Mouse (Mus musculus) heart, embryonic 15.5 days (tissue): ENCODE data around the gene Scg2. TPM values are rescaled to one million over a fixed set of nuclear protein-coding genes. Genes with fewer than 3 reads are reported as not detected.

Experiments
- ATAC-seq: fragments of 200-750 bp; cut with Nextera tagmentation; replicated peaks from 2 replicates; pipeline ENCODE4 v1.8.0; 2017; ENCODE audit warnings: low read depth, moderate TSS enrichment; ENCODE audit not compliant: insufficient number of reproducible peaks, insufficient read depth, low FRiP score
- H3K27ac ChIP-seq: fragments of 300-500 bp; sonication (generic); 2 replicates; pipeline ENCODE4 v1.5.1; 2015; ENCODE audit warnings: mild to moderate bottlenecking, inconsistent platforms
- H3K27me3 ChIP-seq: fragments of 300-500 bp; sonication (generic); 2 replicates; pipeline ENCODE4 v1.6.1; 2015; ENCODE audit warnings: inconsistent platforms
- H3K36me3 ChIP-seq: fragments of 300-500 bp; sonication (generic); 2 replicates; pipeline ENCODE4 v1.6.1; 2015; ENCODE audit warnings: mild to moderate bottlenecking, inconsistent platforms
- H3K4me1 ChIP-seq: fragments of 300-500 bp; sonication (generic); replicated peaks from 2 replicates; pipeline ENCODE4 v1.6.1; 2015; ENCODE audit warnings: inconsistent platforms
- H3K4me2 ChIP-seq: fragments of 300-500 bp; sonication (generic); 2 replicates; pipeline ENCODE4 v1.6.1; 2015; ENCODE audit warnings: inconsistent platforms, mild to moderate bottlenecking, moderate library complexity
- H3K4me3 ChIP-seq: fragments of 300-500 bp; sonication (generic); 2 replicates; pipeline ENCODE4 v1.5.1; 2015; ENCODE audit warnings: mild to moderate bottlenecking, inconsistent platforms
- H3K9ac ChIP-seq: fragments of 300-500 bp; sonication (generic); 2 replicates; pipeline ENCODE4 v1.6.1; 2015; ENCODE audit warnings: mild to moderate bottlenecking, inconsistent platforms
- H3K9me3 ChIP-seq: fragments of 300-500 bp; sonication (generic); replicated peaks from 2 replicates; pipeline ENCODE4 v1.6.1; 2016; ENCODE audit warnings: inconsistent platforms
- WGBS: fragments of 180-500 bp; shearing (Covaris S2); methylation state at CpG from one replicate; pipeline ENCODE4 v1.1.7; 2015; ENCODE audit warnings: mixed read lengths; 5-methylcytosine and 5-hydroxymethylcytosine counted together
- polyA plus RNA-seq: library from polyadenylated mRNA; unstranded; fragments of >200 nt; fragmentation: Nextera tagmentation; extraction: Ambion mirVana; gene quantifications from 2 replicates; pipeline ENCODE4 v1.2.1, GENCODE M21; 2015

The Scg2 gene
- polyA plus RNA-seq, 1 experiment from 2014 or later: 0.20 TPM

DNA sequence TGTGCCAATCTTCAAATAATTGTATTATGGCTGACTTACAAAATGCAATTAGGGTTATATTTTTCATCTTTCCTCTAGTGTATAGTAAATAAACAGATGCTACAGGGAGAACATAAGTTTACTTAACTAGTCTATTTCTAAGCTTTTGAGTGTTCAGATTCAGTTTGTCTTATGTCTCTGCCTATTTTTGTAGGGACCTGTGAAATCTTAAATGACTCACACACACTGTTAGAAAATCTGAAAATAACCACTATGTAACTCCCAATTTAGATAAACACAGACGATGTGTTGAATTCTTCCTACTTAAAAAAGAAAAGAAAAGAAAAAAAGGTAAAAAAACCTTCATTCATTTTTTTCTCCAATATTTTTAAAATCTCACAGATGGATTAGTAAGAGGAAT lies 2.2 kb downstream of the Scg2 start:
- H3K4me1 ChIP-seq: no peaks in the 10 kb centered on the region
- WGBS: 72% methylated on average over 1 of the region's 1 CpGs
- ATAC-seq: no peak

GRCm38 (mm10) chr1:79436671-79437070 lies 3.2 kb downstream of the Scg2 start:
- Histone ChIP-seq H3K27me3 (no peaks in the 10 kb centered on the region), H3K4me2 (no peak overlapping the region), H3K9ac (no peak overlapping the region), H3K27ac (no peak overlapping the region), H3K36me3 (no peaks in the 10 kb centered on the region), H3K4me3 (no peak overlapping the region), H3K9me3 (no peaks in the 10 kb centered on the region), H3K4me1 (no peaks in the 10 kb centered on the region)
- no peak for ATAC-seq
- 80% methylated on average over 8 of the region's 8 CpGs for WGBS

More for the DNA sequence above, 2.2 kb downstream of the Scg2 start:
- no peak overlapping the region for H3K9ac ChIP-seq
- no peaks in the 10 kb centered on the region for H3K36me3 ChIP-seq
- no peak overlapping the region for H3K27ac ChIP-seq
- H3K4me3 ChIP-seq: no peak overlapping the region
- H3K4me2 ChIP-seq: no peak overlapping the region
- no peaks in the 10 kb centered on the region for H3K27me3 ChIP-seq
- no peaks in the 10 kb centered on the region for H3K9me3 ChIP-seq

DNA sequence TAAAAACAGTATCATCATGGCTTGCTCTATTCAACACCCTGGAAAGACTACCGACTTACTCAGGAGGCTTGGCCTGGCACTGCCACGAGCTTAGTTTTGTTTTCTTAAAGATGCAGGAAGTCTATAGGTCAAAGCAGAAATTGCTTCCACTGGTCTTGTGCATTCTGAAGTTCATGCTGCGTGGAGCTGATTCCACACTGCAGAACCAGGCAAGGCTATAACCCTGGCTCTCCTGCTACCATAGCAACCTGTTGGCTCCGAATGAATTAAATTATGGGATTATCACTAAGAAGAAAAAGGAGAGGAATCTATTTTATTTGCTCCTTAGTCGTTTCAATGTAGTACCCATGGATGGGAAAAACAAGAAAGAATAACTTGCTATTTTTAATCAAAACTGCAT lies 10.9 kb downstream of the Scg2 start:
- H3K4me3 ChIP-seq: no peak overlapping the region

GRCm38 (mm10) chr1:79415496-79415895 lies 24.4 kb downstream of the Scg2 start:
- H3K27ac ChIP-seq: no peak overlapping the region
- H3K27me3 ChIP-seq: no peaks in the 10 kb centered on the region
- H3K36me3 ChIP-seq: no peaks in the 10 kb centered on the region
- no peak overlapping the region for H3K9ac ChIP-seq
- no peaks in the 10 kb centered on the region for H3K9me3 ChIP-seq
- no peaks in the 10 kb centered on the region for H3K4me1 ChIP-seq
- H3K4me3 ChIP-seq: no peak overlapping the region
- no peak for ATAC-seq
- H3K4me2 ChIP-seq: no peak overlapping the region

More for the DNA sequence above, 10.9 kb downstream of the Scg2 start:
- Histone ChIP-seq H3K4me2 (no peak overlapping the region), H3K4me1 (no peaks in the 10 kb centered on the region), H3K9me3 (no peaks in the 10 kb centered on the region), H3K9ac (no peak overlapping the region), H3K27ac (no peak overlapping the region), H3K36me3 (no peaks in the 10 kb centered on the region), H3K27me3 (no peaks in the 10 kb centered on the region)
- no peak for ATAC-seq
- 60% methylated on average over 5 of the region's 5 CpGs for WGBS

- Histone ChIP-seq H3K27me3 (no peaks in the 10 kb centered on the region), H3K9me3 (no peaks in the 10 kb centered on the region), H3K36me3 (no peaks in the 10 kb centered on the region), H3K4me1 (no peaks in the 10 kb centered on the region), H3K4me2 (no peak overlapping the region), H3K27ac (no peak overlapping the region), H3K9ac (no peak overlapping the region), H3K4me3 (no peak overlapping the region)
- WGBS: 80% methylated on average over 7 of the region's 7 CpGs
- no peak for ATAC-seq
Observed at GRCm38 (mm10) chr1:79406337-79406942, 33.5 kb downstream of the Scg2 start.

- H3K9ac ChIP-seq: no peak overlapping the region
- H3K27me3 ChIP-seq: no peaks in the 10 kb centered on the region
- no peaks in the 10 kb centered on the region for H3K9me3 ChIP-seq
- WGBS: 62% methylated on average over 10 of the region's 10 CpGs
- ATAC-seq: no peak
- no peak overlapping the region for H3K4me3 ChIP-seq
- H3K36me3 ChIP-seq: no peaks in the 10 kb centered on the region
- no peaks in the 10 kb centered on the region for H3K4me1 ChIP-seq
- H3K27ac ChIP-seq: no peak overlapping the region
- H3K4me2 ChIP-seq: no peak overlapping the region
Observed at GRCm38 (mm10) chr1:79401090-79402012, 38.6 kb downstream of the Scg2 start.

DNA sequence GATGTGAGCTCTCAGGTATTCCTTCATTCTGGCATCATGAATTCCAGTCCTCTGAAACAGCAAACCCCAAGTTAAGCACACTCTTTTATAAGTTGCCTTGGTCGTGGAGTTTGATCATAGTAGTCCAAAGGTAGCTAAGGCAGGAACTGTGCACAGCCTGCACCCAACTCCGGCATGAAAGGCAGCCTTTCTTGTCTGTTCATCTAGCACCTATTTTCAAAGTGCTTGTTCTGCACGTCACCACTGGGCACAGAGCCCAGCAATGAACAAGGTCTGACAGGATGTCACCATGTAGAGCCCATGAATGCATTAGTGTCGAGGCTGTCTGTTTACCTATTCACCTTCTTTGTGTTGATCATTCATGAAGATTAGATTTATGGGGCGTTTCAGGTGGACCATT lies 39.6 kb downstream of the Scg2 start:
- H3K27me3 ChIP-seq: no peaks in the 10 kb centered on the region
- no peaks in the 10 kb centered on the region for H3K4me1 ChIP-seq
- no peak overlapping the region for H3K4me3 ChIP-seq
- ATAC-seq: no peak
- H3K9ac ChIP-seq: no peak overlapping the region
- no peak overlapping the region for H3K27ac ChIP-seq
- WGBS: 58% methylated on average over 5 of the region's 5 CpGs
- no peak overlapping the region for H3K4me2 ChIP-seq
- no peaks in the 10 kb centered on the region for H3K9me3 ChIP-seq
- H3K36me3 ChIP-seq: no peaks in the 10 kb centered on the region

Other genes with a start within 250 kb of the Scg2 start
- gene Ap1s3, start 231.9 kb upstream of the Scg2 start, polyA plus RNA-seq: 0.09 and 0.51 TPM in 2 replicates